Mouse (Mus musculus): Measurements from ENCODE around the gene Apba3. TPM values are rescaled to one million over a fixed set of nuclear protein-coding genes. Genes with fewer than 3 reads are reported as not detected.

Gene Apba3
- polyA plus RNA-seq, 1 experiment from 2014 or later: 36.9 TPM

GRCm38 (mm10) chr10:81303258-81303657 is 36.5 kb downstream of the Apba3 start:
- Histone ChIP-seq H3K9ac (no peak overlapping the region), H3K4me2 (replicated peaks) (no peak overlapping the region), H3K9me3 (replicated peaks) (no peaks in the 10 kb centered on the region), H3K27me3 (no peaks in the 10 kb centered on the region), H3K4me1 (peaks cover 33% of the 10 kb centered on the region), H3K27ac (no peak overlapping the region), H3K36me3 (peaks cover 32% of the 10 kb centered on the region), H3K4me3 (no peak overlapping the region)
- 79% methylated on average over 10 of the region's 10 CpGs for WGBS
- no peak for ATAC-seq (ENCODE audit: low FRiP score)

- H3K27ac ChIP-seq: no peak overlapping the region
- peaks cover 36% of the 10 kb centered on the region for H3K36me3 ChIP-seq
- H3K4me2 ChIP-seq (replicated peaks): no peak overlapping the region
- no peaks in the 10 kb centered on the region for H3K9me3 ChIP-seq (replicated peaks)
- peaks cover 33% of the 10 kb centered on the region for H3K4me1 ChIP-seq
- no peak overlapping the region for H3K9ac ChIP-seq
- WGBS: 75% methylated on average over 7 of the region's 7 CpGs
- no peak for ATAC-seq (ENCODE audit: low FRiP score)
- no peaks in the 10 kb centered on the region for H3K27me3 ChIP-seq
- H3K4me3 ChIP-seq: no peak overlapping the region
Observed at GRCm38 (mm10) chr10:81303761-81304160, 37.0 kb downstream of the Apba3 start.

GRCm38 (mm10) chr10:81304597-81305238 is 38.0 kb downstream of the Apba3 start:
- whole genome bisulfite sequencing: 17% methylated on average over 5 of the region's 9 CpGs
- H3K27me3 ChIP-seq: no peaks in the 10 kb centered on the region
- no peak for ATAC-seq (ENCODE audit: low FRiP score)

GRCm38 (mm10) chr10:81305663-81306062 is 38.9 kb downstream of the Apba3 start:
- Histone ChIP-seq H3K4me1 (peaks cover 23% of the 10 kb centered on the region), H3K9ac (no peak overlapping the region), H3K4me2 (replicated peaks) (no peak overlapping the region), H3K9me3 (replicated peaks) (no peaks in the 10 kb centered on the region), H3K4me3 (no peak overlapping the region), H3K36me3 (peaks cover 55% of the 10 kb centered on the region), H3K27ac (no peak overlapping the region), H3K27me3 (no peaks in the 10 kb centered on the region)
- WGBS: 92% methylated on average over 14 of the region's 14 CpGs
- ATAC-seq (ENCODE audit: low FRiP score): no peak

More at GRCm38 (mm10) chr10:81304597-81305238, 38.0 kb downstream of the Apba3 start:
- H3K9ac ChIP-seq: peak overlapping the region; percentile 18; the same call in 1 of the 2 replicates
- H3K9me3 ChIP-seq (replicated peaks): no peaks in the 10 kb centered on the region
- no peak overlapping the region for H3K4me2 ChIP-seq (replicated peaks)
- H3K4me3 ChIP-seq: no peak overlapping the region
- H3K36me3 ChIP-seq: peaks cover 46% of the 10 kb centered on the region
- no peak overlapping the region for H3K27ac ChIP-seq
- H3K4me1 ChIP-seq: peaks cover 29% of the 10 kb centered on the region

- H3K27ac ChIP-seq: no peak overlapping the region
- 95% methylated on average over 12 of the region's 12 CpGs for WGBS
- H3K4me2 ChIP-seq (replicated peaks): no peak overlapping the region
- H3K36me3 ChIP-seq: peaks cover 61% of the 10 kb centered on the region
- no peak overlapping the region for H3K4me3 ChIP-seq
- H3K27me3 ChIP-seq: no peaks in the 10 kb centered on the region
- H3K9ac ChIP-seq: no peak overlapping the region
- no peaks in the 10 kb centered on the region for H3K9me3 ChIP-seq (replicated peaks)
- ATAC-seq (ENCODE audit: low FRiP score): no peak
- peaks cover 19% of the 10 kb centered on the region for H3K4me1 ChIP-seq
Observed at GRCm38 (mm10) chr10:81306173-81306668, 39.5 kb downstream of the Apba3 start.

- WGBS: 91% methylated on average over 21 of the region's 21 CpGs
- H3K4me3 ChIP-seq: no peak overlapping the region
- no peak overlapping the region for H3K9ac ChIP-seq
- H3K4me1 ChIP-seq: peaks cover 14% of the 10 kb centered on the region; the same call in 1 of the 2 replicates
- H3K4me2 ChIP-seq (replicated peaks): no peak overlapping the region
- H3K27me3 ChIP-seq: no peaks in the 10 kb centered on the region
- H3K9me3 ChIP-seq (replicated peaks): no peaks in the 10 kb centered on the region
- H3K27ac ChIP-seq: no peak overlapping the region
- ATAC-seq (ENCODE audit: low FRiP score): no peak
- peaks cover 69% of the 10 kb centered on the region for H3K36me3 ChIP-seq
Observed at GRCm38 (mm10) chr10:81306837-81307682, 40.3 kb downstream of the Apba3 start.

- Histone ChIP-seq H3K9ac (no peak overlapping the region), H3K4me2 (replicated peaks) (no peak overlapping the region), H3K9me3 (replicated peaks) (no peaks in the 10 kb centered on the region), H3K27ac (no peak overlapping the region), H3K27me3 (no peaks in the 10 kb centered on the region), H3K4me1 (0 out of 2 replicates have a peak, but pooled peaks cover 5% of the 10 kb centered on the region), H3K4me3 (no peak overlapping the region), H3K36me3 (peaks cover 93% of the 10 kb centered on the region)
- no peak for ATAC-seq (ENCODE audit: low FRiP score)
- 87% methylated on average over 5 of the region's 5 CpGs for WGBS
Observed at GRCm38 (mm10) chr10:81309571-81309970, 42.8 kb downstream of the Apba3 start.

- peaks cover 13% of the 10 kb centered on the region for H3K4me1 ChIP-seq
- H3K27me3 ChIP-seq: no peaks in the 10 kb centered on the region
- no peak overlapping the region for H3K4me2 ChIP-seq (replicated peaks)
- no peaks in the 10 kb centered on the region for H3K9me3 ChIP-seq (replicated peaks)
- 95% methylated on average over 13 of the region's 13 CpGs for WGBS
- H3K27ac ChIP-seq: no peak overlapping the region
- H3K36me3 ChIP-seq: peaks cover 90% of the 10 kb centered on the region
- H3K9ac ChIP-seq: no peak overlapping the region
- no peak overlapping the region for H3K4me3 ChIP-seq
- no peak for ATAC-seq (ENCODE audit: low FRiP score)
Observed at GRCm38 (mm10) chr10:81313581-81313980, 46.8 kb downstream of the Apba3 start.

- H3K9me3 ChIP-seq (replicated peaks): no peaks in the 10 kb centered on the region
- H3K4me2 ChIP-seq (replicated peaks): no peak overlapping the region
- H3K4me1 ChIP-seq: peaks cover 19% of the 10 kb centered on the region
- no peak overlapping the region for H3K27ac ChIP-seq
- peaks cover 88% of the 10 kb centered on the region for H3K36me3 ChIP-seq
- WGBS: 75% methylated on average over 7 of the region's 7 CpGs
- no peak overlapping the region for H3K9ac ChIP-seq
- H3K4me3 ChIP-seq: no peak overlapping the region
- ATAC-seq (ENCODE audit: low FRiP score): no peak
- H3K27me3 ChIP-seq: no peaks in the 10 kb centered on the region
Observed at GRCm38 (mm10) chr10:81314201-81314600, 47.4 kb downstream of the Apba3 start.

- no peak overlapping the region for H3K4me3 ChIP-seq
- H3K27ac ChIP-seq: no peak overlapping the region
- no peak for ATAC-seq (ENCODE audit: low FRiP score)
- WGBS: 95% methylated on average over 16 of the region's 16 CpGs
- no peak overlapping the region for H3K9ac ChIP-seq
- H3K9me3 ChIP-seq (replicated peaks): no peaks in the 10 kb centered on the region
- H3K4me2 ChIP-seq (replicated peaks): no peak overlapping the region
- peaks cover 75% of the 10 kb centered on the region for H3K36me3 ChIP-seq
- H3K4me1 ChIP-seq: peaks cover 27% of the 10 kb centered on the region
- no peaks in the 10 kb centered on the region for H3K27me3 ChIP-seq
Observed at GRCm38 (mm10) chr10:81315587-81315986, 48.8 kb downstream of the Apba3 start.

GRCm38 (mm10) chr10:81316338-81317060 is 49.7 kb downstream of the Apba3 start:
- 43% methylated on average over 16 of the region's 16 CpGs for WGBS
- Histone ChIP-seq H3K36me3 (peaks cover 65% of the 10 kb centered on the region), H3K27ac (no peak overlapping the region), H3K4me3 (no peak overlapping the region), H3K27me3 (no peaks in the 10 kb centered on the region), H3K9me3 (replicated peaks) (no peaks in the 10 kb centered on the region), H3K9ac (no peak overlapping the region), H3K4me1 (peaks cover 28% of the 10 kb centered on the region), H3K4me2 (replicated peaks) (peak overlapping the region; percentile 28)
- no peak for ATAC-seq (ENCODE audit: low FRiP score)

- Histone ChIP-seq H3K27ac (no peak overlapping the region), H3K4me3 (0 out of 2 replicates have a peak overlapping the region, but pooled peaks have one; percentile 2), H3K9ac (no peak overlapping the region), H3K4me2 (replicated peaks) (peak overlapping the region; percentile 28), H3K36me3 (peaks cover 59% of the 10 kb centered on the region), H3K4me1 (peaks cover 35% of the 10 kb centered on the region), H3K27me3 (no peaks in the 10 kb centered on the region), H3K9me3 (replicated peaks) (no peaks in the 10 kb centered on the region)
- 19% methylated on average over 20 of the region's 20 CpGs for WGBS
- no peak for ATAC-seq (ENCODE audit: low FRiP score)
Observed at GRCm38 (mm10) chr10:81317273-81317672, 50.5 kb downstream of the Apba3 start.

Measured in hindbrain, embryonic 12.5 days (tissue).